Mouse (Mus musculus) liver, adult 2 months (tissue): ENCODE results near the gene Crygs.

Experiments
- CTCF ChIP-seq: fragments of 200-500 bp; IDR thresholded peaks from 2 replicates; pipeline ENCODE4 v1.5.1; 2011; ENCODE audit warnings: low read depth, low read length, control low read depth
- POLR2A ChIP-seq: fragments of 200-500 bp; IDR thresholded peaks from 2 replicates; pipeline ENCODE4 v1.6.1; 2011; ENCODE audit warnings: low read length, control low read depth; ENCODE audit not compliant: insufficient read depth; ENCODE audit errors: extremely low read depth

DNA sequence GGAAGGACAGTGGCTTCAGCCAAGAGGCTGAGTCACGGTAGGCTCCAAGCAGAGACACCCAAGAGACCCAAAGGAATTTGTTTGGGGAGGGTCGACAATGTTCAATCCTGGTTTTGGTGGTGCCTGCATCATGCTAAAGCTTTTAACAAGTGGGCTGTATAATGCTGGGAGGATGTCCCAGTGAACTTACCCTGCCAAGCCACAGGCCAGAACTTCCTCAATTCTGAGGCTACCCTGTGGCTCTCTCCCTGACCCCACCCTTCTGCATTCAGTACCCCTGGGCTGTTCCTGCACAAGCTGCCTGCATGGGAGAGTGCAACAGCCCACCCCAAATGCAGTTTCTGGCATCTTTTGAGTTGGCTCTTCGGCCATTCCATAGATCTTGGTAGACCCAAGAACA lies 12.9 kb downstream of the Crygs start:
- TF ChIP-seq POLR2A (no peak), CTCF (no peak)
